Mouse (Mus musculus) intestine, embryonic 14.5 days (tissue): ENCODE measurements at regions not wholly inside any gene's neighbourhood (a gene's known extent, or its start where the extent isn't known, plus 50 kb on each side); places are given as distances from the start of the nearest gene placed in this dataset.

Experiments
- ATAC-seq: fragments of 200-750 bp; cut with Nextera tagmentation; replicated peaks from 2 replicates; pipeline ENCODE4 v1.8.0; 2017; ENCODE audit warnings: low read depth, moderate number of reproducible peaks, moderate TSS enrichment, moderate library complexity; ENCODE audit not compliant: low FRiP score, low TSS enrichment
- DNase-seq: peaks from one replicate; pipeline ENCODE4 v3.0.0-alpha.2; 2018; ENCODE audit warnings: low spot score
- H3K27ac ChIP-seq: fragments of 300-500 bp; sonication (generic); 2 replicates; pipeline ENCODE4 v1.5.1; 2014; ENCODE audit warnings: low read depth, mild to moderate bottlenecking, control low read depth
- H3K27me3 ChIP-seq: fragments of 300-500 bp; sonication (generic); replicated peaks from 2 replicates; pipeline ENCODE4 v1.6.1; 2014; ENCODE audit warnings: low read length, control low read depth; ENCODE audit not compliant: control insufficient read depth, insufficient read depth
- H3K36me3 ChIP-seq: fragments of 300-500 bp; sonication (generic); 2 replicates; pipeline ENCODE4 v1.6.1; 2014; ENCODE audit warnings: low read length, control low read depth; ENCODE audit not compliant: control insufficient read depth, insufficient read depth
- H3K4me1 ChIP-seq: fragments of 300-500 bp; sonication (generic); replicated peaks from 2 replicates; pipeline ENCODE4 v1.6.1; 2014; ENCODE audit warnings: low read length, control low read depth, mixed read lengths; ENCODE audit not compliant: control insufficient read depth, insufficient read depth
- H3K4me2 ChIP-seq: fragments of 300-500 bp; sonication (generic); 2 replicates; pipeline ENCODE4 v1.6.1; 2014; ENCODE audit warnings: low read length
- H3K4me3 ChIP-seq: fragments of 300-500 bp; sonication (generic); 2 replicates; pipeline ENCODE4 v1.5.1; 2014; ENCODE audit warnings: low read depth, low read length, control low read depth, mixed read lengths
- H3K9ac ChIP-seq: fragments of 300-500 bp; sonication (generic); 2 replicates; pipeline ENCODE4 v1.6.1; 2014; ENCODE audit warnings: mild to moderate bottlenecking, low read length
- H3K9me3 ChIP-seq: fragments of 300-500 bp; sonication (generic); 2 replicates; pipeline ENCODE4 v1.6.1; 2016; ENCODE audit warnings: low read length, control low read depth; ENCODE audit not compliant: control insufficient read depth
- WGBS: fragments of 180-500 bp; shearing (Covaris S2); extraction: QIAGEN DNeasy Blood & Tissue Kit; methylation state at CpG from one replicate; pipeline ENCODE4 v1.1.7; 2014; 5-methylcytosine and 5-hydroxymethylcytosine counted together

GRCm38 (mm10) chr10:70372411-70373136 lies 67.7 kb upstream of the Fam13c start:
- 67% methylated on average over 6 of the region's 6 CpGs for WGBS
- ATAC-seq: no peak
- Histone ChIP-seq H3K9ac (no peak overlapping the region), H3K9me3 (no peaks in the 10 kb centered on the region), H3K27ac (no peak overlapping the region), H3K27me3 (no peaks in the 10 kb centered on the region), H3K4me3 (no peak overlapping the region), H3K4me2 (no peak overlapping the region), H3K4me1 (no peaks in the 10 kb centered on the region), H3K36me3 (no peaks in the 10 kb centered on the region)
- no peak for DNase-seq

- no peaks in the 10 kb centered on the region for H3K4me1 ChIP-seq
- 79% methylated on average over 8 of the region's 8 CpGs for WGBS
- no peak for ATAC-seq
These were observed 67.1 kb upstream of the Fam13c start for GRCm38 (mm10) chr10:70373207-70373606.

GRCm38 (mm10) chr10:70373836-70374235 lies 66.4 kb upstream of the Fam13c start:
- Histone ChIP-seq H3K4me3 (no peak overlapping the region), H3K36me3 (no peaks in the 10 kb centered on the region), H3K9me3 (no peaks in the 10 kb centered on the region), H3K4me2 (no peak overlapping the region), H3K4me1 (no peaks in the 10 kb centered on the region), H3K27ac (no peak overlapping the region), H3K9ac (no peak overlapping the region), H3K27me3 (no peaks in the 10 kb centered on the region)
- no peak for ATAC-seq
- no peak for DNase-seq
- 75% methylated on average over 5 of the region's 5 CpGs for WGBS

More at GRCm38 (mm10) chr10:70373207-70373606, 67.1 kb upstream of the Fam13c start:
- no peaks in the 10 kb centered on the region for H3K9me3 ChIP-seq
- H3K36me3 ChIP-seq: no peaks in the 10 kb centered on the region
- H3K27ac ChIP-seq: no peak overlapping the region
- no peak for DNase-seq
- no peak overlapping the region for H3K4me2 ChIP-seq
- H3K4me3 ChIP-seq: no peak overlapping the region
- no peaks in the 10 kb centered on the region for H3K27me3 ChIP-seq
- no peak overlapping the region for H3K9ac ChIP-seq

- no peak overlapping the region for H3K4me2 ChIP-seq
- WGBS: 72% methylated on average over 7 of the region's 7 CpGs
- DNase-seq (no peak), ATAC-seq (no peak)
- no peak overlapping the region for H3K27ac ChIP-seq
- H3K36me3 ChIP-seq: no peaks in the 10 kb centered on the region
- H3K9me3 ChIP-seq: no peaks in the 10 kb centered on the region
- no peaks in the 10 kb centered on the region for H3K4me1 ChIP-seq
- no peak overlapping the region for H3K4me3 ChIP-seq
- H3K9ac ChIP-seq: no peak overlapping the region
- H3K27me3 ChIP-seq: no peaks in the 10 kb centered on the region
These were observed 65.6 kb upstream of the Fam13c start for GRCm38 (mm10) chr10:70374726-70375125.

- H3K4me2 ChIP-seq: no peak overlapping the region
- DNase-seq (no peak), ATAC-seq (no peak)
- no peaks in the 10 kb centered on the region for H3K27me3 ChIP-seq
- H3K9ac ChIP-seq: no peak overlapping the region
- no peaks in the 10 kb centered on the region for H3K4me1 ChIP-seq
- no peak overlapping the region for H3K4me3 ChIP-seq
- no peaks in the 10 kb centered on the region for H3K36me3 ChIP-seq
- WGBS: 66% methylated on average over 7 of the region's 7 CpGs
- H3K27ac ChIP-seq: no peak overlapping the region
- no peaks in the 10 kb centered on the region for H3K9me3 ChIP-seq
These were observed 60.1 kb upstream of the Fam13c start for GRCm38 (mm10) chr10:70380041-70380651.

GRCm38 (mm10) chr10:70384689-70385088 lies 55.6 kb upstream of the Fam13c start:
- H3K27me3 ChIP-seq: no peaks in the 10 kb centered on the region
- no peak overlapping the region for H3K27ac ChIP-seq
- no peaks in the 10 kb centered on the region for H3K4me1 ChIP-seq
- 83% methylated on average over 4 of the region's 4 CpGs for WGBS
- no peak overlapping the region for H3K4me3 ChIP-seq
- H3K9me3 ChIP-seq: 0 out of 2 replicates have a peak, but pooled peaks cover 2% of the 10 kb centered on the region
- no peak overlapping the region for H3K4me2 ChIP-seq
- no peaks in the 10 kb centered on the region for H3K36me3 ChIP-seq
- DNase-seq (no peak), ATAC-seq (no peak)
- H3K9ac ChIP-seq: no peak overlapping the region

- ATAC-seq (no peak), DNase-seq (no peak)
These were observed 52.6 kb upstream of the Fam13c start for GRCm38 (mm10) chr10:70387729-70388128.

More at GRCm38 (mm10) chr10:70387729-70388128, 52.6 kb upstream of the Fam13c start:
- Histone ChIP-seq H3K9ac (no peak overlapping the region), H3K36me3 (no peaks in the 10 kb centered on the region), H3K27me3 (no peaks in the 10 kb centered on the region), H3K9me3 (0 out of 2 replicates have a peak, but pooled peaks cover 2% of the 10 kb centered on the region), H3K4me3 (no peak overlapping the region), H3K4me1 (no peaks in the 10 kb centered on the region), H3K4me2 (no peak overlapping the region), H3K27ac (no peak overlapping the region)
- WGBS: 84% methylated on average over 5 of the region's 5 CpGs
